Mouse (Mus musculus): ENCODE measurements around the gene Acp6. TPM values are rescaled to one million over a fixed set of nuclear protein-coding genes. Genes with fewer than 3 reads are reported as not detected.

Gene Acp6
- total and polyA plus RNA-seq, 3 experiments, result 10.8 to 12.5 (median 12.1) TPM

GRCm38 (mm10) chr3:97156431-97156830 is 2.1 kb upstream of the Acp6 start:
- Histone ChIP-seq H3K36me3 (replicated peaks in 1 of 2; ENCODE audit: control insufficient read depth in 1 of 2, insufficient read depth in 1 of 2, low read length in 1 of 2) (no peaks in the 10 kb centered on the region), H3K4me2 (ENCODE audit: insufficient read depth, low read depth, poor library complexity, severe bottlenecking) (no peak overlapping the region), H3K27ac (ENCODE audit: insufficient read depth, low read depth) (no peak overlapping the region), H3K4me1 (ENCODE audit: control insufficient read depth in 1 of 2, insufficient read depth in 2 of 2) (peaks cover 0 to 16% of the 10 kb centered on the region in 2 experiments; a peak in 2 of 4 replicates), H3K27me3 (replicated peaks) (no peaks in the 10 kb centered on the region), H3K4me3 (replicated peaks in 1 of 3; ENCODE audit: low read depth in 2 of 3, low read length in 2 of 3, poor library complexity in 1 of 3) (no peak overlapping the region), H3K9ac (ENCODE audit: insufficient read depth, low read depth) (no peak overlapping the region), H3K9me3 (replicated peaks; ENCODE audit: low read length) (peaks cover 3% of the 10 kb centered on the region), H3K79me2 (replicated peaks; ENCODE audit: control insufficient read depth, extremely low read depth, insufficient read depth, poor library complexity, severe bottlenecking) (no peaks in the 10 kb centered on the region)
- in situ Hi-C loops (cut with MboI; ENCODE audit: low pct_ligation_motif_present, low pct_unique_long_range_greater_than_20kb, low sequenced_read_pairs), result no loop called here
- no peak for DNase-seq (ENCODE audit: extremely low read depth)
- dilution Hi-C loops (cut with MboI; ENCODE audit: extremely low pct_ligation_motif_present, extremely low pct_unique_long_range_greater_than_20kb, low sequenced_read_pairs), result no loop called here
- TF ChIP-seq UBTF (IDR thresholded peaks at IDR 0.05; ENCODE audit: low read depth, low read length) (no peak), NELFE (IDR thresholded peaks at IDR 0.05; ENCODE audit: low read depth, low read length) (no peak), USF2 (conservative IDR thresholded peaks at IDR 0.05; ENCODE audit: low read depth, low read length) (no peak)

- Histone ChIP-seq H3K4me2 (ENCODE audit: insufficient read depth, low read depth, poor library complexity, severe bottlenecking) (no peak overlapping the region), H3K4me3 (replicated peaks in 1 of 3; ENCODE audit: low read depth in 2 of 3, low read length in 2 of 3, poor library complexity in 1 of 3) (no peak overlapping the region), H3K9ac (ENCODE audit: insufficient read depth, low read depth) (no peak overlapping the region), H3K27me3 (replicated peaks) (no peaks in the 10 kb centered on the region), H3K36me3 (replicated peaks in 1 of 2; ENCODE audit: control insufficient read depth in 1 of 2, insufficient read depth in 1 of 2, low read length in 1 of 2) (no peaks in the 10 kb centered on the region), H3K9me3 (replicated peaks; ENCODE audit: low read length) (peaks cover 3% of the 10 kb centered on the region), H3K79me2 (replicated peaks; ENCODE audit: control insufficient read depth, extremely low read depth, insufficient read depth, poor library complexity, severe bottlenecking) (no peaks in the 10 kb centered on the region), H3K4me1 (ENCODE audit: control insufficient read depth in 1 of 2, insufficient read depth in 2 of 2) (peaks cover 0 to 16% of the 10 kb centered on the region in 2 experiments; a peak in 2 of 4 replicates), H3K27ac (ENCODE audit: insufficient read depth, low read depth) (no peak overlapping the region)
- TF ChIP-seq CTCF (conservative IDR thresholded peaks at IDR 0.05 in 1 of 2, IDR thresholded peaks at IDR 0.05 in 1 of 2; ENCODE audit: low read depth in 2 of 2, low read length in 2 of 2) (no peak), E2F4 (IDR thresholded peaks at IDR 0.05; ENCODE audit: insufficient replicate concordance, low read depth, low read length) (no peak), EP300 (IDR thresholded peaks at IDR 0.05; ENCODE audit: low read length) (no peak), ELF1 (IDR thresholded peaks at IDR 0.05; ENCODE audit: low read depth, low read length) (no peak), ZKSCAN1 (IDR thresholded peaks at IDR 0.05; ENCODE audit: borderline replicate concordance, low read depth, low read length) (no peak), ZNF384 (IDR thresholded peaks at IDR 0.05; ENCODE audit: low read depth, low read length) (no peak), MEF2A (IDR thresholded peaks at IDR 0.05; ENCODE audit: borderline replicate concordance, low read depth, low read length) (no peak), MAFK (IDR thresholded peaks at IDR 0.05; ENCODE audit: insufficient replicate concordance, low read length) (no peak), MAX (IDR thresholded peaks at IDR 0.05; ENCODE audit: low read length) (no peak), JUND (conservative IDR thresholded peaks at IDR 0.05; ENCODE audit: low read depth, low read length) (no peak), SIN3A (IDR thresholded peaks at IDR 0.05; ENCODE audit: low read length) (no peak)
- peak; percentile 19 for DNase-seq (ENCODE audit: extremely low read depth)
- dilution Hi-C loops (cut with MboI; ENCODE audit: extremely low pct_ligation_motif_present, extremely low pct_unique_long_range_greater_than_20kb, low sequenced_read_pairs), result no loop called here
- in situ Hi-C loops (cut with MboI; ENCODE audit: low pct_ligation_motif_present, low pct_unique_long_range_greater_than_20kb, low sequenced_read_pairs), result no loop called here
These were observed 1.3 kb upstream of the Acp6 start for GRCm38 (mm10) chr3:97157308-97157707.
